11 mouse cellular contexts compared by ENCODE assay signal in genomic region chr10:39595862-39596261, GRCm38 (mm10). TPM values are rescaled to one million over a fixed set of nuclear protein-coding genes. Genes with fewer than 3 reads are reported as not detected.
DNase-seq lines count a peak whose midpoint lies in the region; ATAC-seq and TF ChIP-seq lines count a peak whose summit lies in the region.
"Had no signal": no experiment of that assay in that cellular context is flagged by ENCODE, and none has a peak within 500 bp of the region (broad histone marks: within the 10 kb centered on the region; RNA-seq: fewer than 3 reads in every experiment).

No protein-coding gene starts in this region.

- DNase-seq in limb, embryonic 10.5 days (ENCODE audit: low spot score): no peak
- DNase-seq in Muller cell, postnatal 12 days (ENCODE audit: inconsistent ontology term): peak; percentile 24
- DNase-seq in left cerebral cortex, postnatal 10 days (ENCODE audit: extremely low spot score in 1 of 2, low spot score in 2 of 2): no peak
- no peak for DNase-seq in gastrocnemius, postnatal 36 days
- DNase-seq: retina, postnatal 1 day had no signal

- no peaks in the 10 kb centered on the region for H3K79me2 ChIP-seq in myocyte (ENCODE audit: control insufficient read depth, insufficient read depth)

- H3K4me3 ChIP-seq in limb, embryonic 13.5 days: no peak overlapping the region
- no peak overlapping the region for H3K4me3 ChIP-seq in limb, embryonic 10.5 days
- no peak overlapping the region for H3K4me3 ChIP-seq in forebrain, embryonic 13.5 days
- no peak overlapping the region for H3K4me3 ChIP-seq in myocyte
- H3K4me3 ChIP-seq: limb, embryonic 12.5 days; neural tube, embryonic 12.5 days had no signal

- intact Hi-C loops in left cerebral cortex, postnatal 10 days (cut with DNase I): no loop called here
- intact Hi-C loops in gastrocnemius, postnatal 36 days (cut with DNase I): loop anchor here (5.0 kb wide), 2 partner anchors 34 to 379 kb away; no protein-coding TSS in a partner anchor

- no peak overlapping the region for H3ac ChIP-seq in myocyte (ENCODE audit: control insufficient read depth, insufficient read length)

- TF ChIP-seq POLR2A in myocyte (IDR thresholded peaks at IDR 0.05; ENCODE audit: insufficient read length, low read depth): no peak

- no peak overlapping the region for H3K4me2 ChIP-seq in limb, embryonic 13.5 days (replicated peaks)
- no peak overlapping the region for H3K4me2 ChIP-seq in forebrain, embryonic 13.5 days
- H3K4me2 ChIP-seq in myocyte (ENCODE audit: low read depth): peak overlapping the region; percentile 20
- H3K4me2 ChIP-seq: limb, embryonic 12.5 days; neural tube, embryonic 12.5 days had no signal

- no peaks in the 10 kb centered on the region for H3K36me3 ChIP-seq in limb, embryonic 13.5 days
- 0 out of 2 replicates have a peak, but pooled peaks cover 2% of the 10 kb centered on the region for H3K36me3 ChIP-seq in limb, embryonic 10.5 days
- H3K36me3 ChIP-seq in forebrain, embryonic 13.5 days (ENCODE audit: poor library complexity, severe bottlenecking): no peaks in the 10 kb centered on the region
- H3K36me3 ChIP-seq in myocyte (ENCODE audit: control insufficient read depth, insufficient read depth): no peaks in the 10 kb centered on the region
- H3K36me3 ChIP-seq: limb, embryonic 12.5 days; neural tube, embryonic 12.5 days had no signal

- ATAC-seq in limb, embryonic 13.5 days (ENCODE audit: low FRiP score, low read depth): peak; percentile 46; the same call in 1 of the 2 replicates
- no peak for ATAC-seq in forebrain, embryonic 13.5 days
- ATAC-seq: inflammation-experienced regulatory T-cells, adult 6 months had no signal

- peaks cover 19% of the 10 kb centered on the region for H3K9me3 ChIP-seq in limb, embryonic 13.5 days
- 0 out of 2 replicates have a peak, but pooled peaks cover 2% of the 10 kb centered on the region for H3K9me3 ChIP-seq in limb, embryonic 10.5 days (replicated peaks)
- 0 out of 2 replicates have a peak, but pooled peaks cover 4% of the 10 kb centered on the region for H3K9me3 ChIP-seq in forebrain, embryonic 13.5 days (replicated peaks)

- WGBS in limb, embryonic 13.5 days: 68% methylated on average over 3 of the region's 3 CpGs
- WGBS in limb, embryonic 10.5 days: 85% methylated on average over 3 of the region's 3 CpGs
- 80% methylated on average over 3 of the region's 3 CpGs for WGBS in forebrain, embryonic 13.5 days

- no peaks in the 10 kb centered on the region for H3K27me3 ChIP-seq in limb, embryonic 13.5 days
- H3K27me3 ChIP-seq in limb, embryonic 10.5 days (ENCODE audit: low read depth, poor library complexity, severe bottlenecking): no peaks in the 10 kb centered on the region
- no peaks in the 10 kb centered on the region for H3K27me3 ChIP-seq in forebrain, embryonic 13.5 days
- no peaks in the 10 kb centered on the region for H3K27me3 ChIP-seq in myocyte (ENCODE audit: control insufficient read depth, insufficient read depth, insufficient read length)
- H3K27me3 ChIP-seq: limb, embryonic 12.5 days; neural tube, embryonic 12.5 days had no signal

- H3K4me1 ChIP-seq in limb, embryonic 13.5 days: peaks cover 30% of the 10 kb centered on the region
- H3K4me1 ChIP-seq in limb, embryonic 10.5 days: peaks cover 12% of the 10 kb centered on the region
- peaks cover 24% of the 10 kb centered on the region for H3K4me1 ChIP-seq in forebrain, embryonic 13.5 days

- H3K9ac ChIP-seq in limb, embryonic 13.5 days: no peak overlapping the region
- H3K9ac ChIP-seq in forebrain, embryonic 13.5 days: no peak overlapping the region
- H3K9ac ChIP-seq: limb, embryonic 12.5 days; neural tube, embryonic 12.5 days had no signal

- H3K27ac ChIP-seq in limb, embryonic 13.5 days: no peak overlapping the region
- H3K27ac ChIP-seq in limb, embryonic 10.5 days: no peak overlapping the region
- 0 out of 2 replicates have a peak overlapping the region, but pooled peaks have one; percentile 20 for H3K27ac ChIP-seq in forebrain, embryonic 13.5 days
- H3K27ac ChIP-seq: limb, embryonic 12.5 days; neural tube, embryonic 12.5 days had no signal

TF ChIP-seq in myocyte, 11 proteins besides CTCF, POLR2A, EP300 and RAD21:
- TF ChIP-seq REST (IDR thresholded peaks at IDR 0.05; ENCODE audit: insufficient read depth, insufficient read length) (no peak), POLR2AphosphoS2 (IDR thresholded peaks at IDR 0.05; ENCODE audit: insufficient read length, low read depth) (no peak), MYOD1 (IDR thresholded peaks at IDR 0.05; ENCODE audit: control insufficient read depth in 1 of 3, insufficient read length in 2 of 3, low read depth in 2 of 3) (no peak)
TF ChIP-seq in myocyte: peak in this region for 0.

RNA-seq across cellular contexts. Expression of gene Traf3ip2, which starts 16.9 kb away (rescaled TPM):
- 8.5 and 9.0 TPM in 2 replicates for polyA plus RNA-seq in limb, embryonic 13.5 days (2015; fragmentation: Nextera tagmentation; extraction: Ambion mirVana)
- 7.2 and 8.7 TPM in 2 replicates for polyA plus RNA-seq in limb, embryonic 10.5 days (2016; fragmentation: Nextera tagmentation; extraction: Ambion mirVana)
- 3.6 and 4.6 TPM in 2 replicates for polyA plus RNA-seq in forebrain, embryonic 13.5 days (2015; fragmentation: Nextera tagmentation; extraction: Ambion mirVana)
- 4.2 TPM for polyA plus RNA-seq in myocyte (2012; fragmentation: generic; extraction: Trizol)
- 1 to 10 TPM in 1 of 2 experiments, under 1 TPM in 1; 0.47 to 1.2 TPM for total RNA-seq in left cerebral cortex, postnatal 10 days (2021)
- 1 to 10 TPM; 4.9 to 5.1 TPM for total RNA-seq in gastrocnemius, postnatal 36 days (2021)
